ENCODE assay signal across 34 mouse cellular contexts in the genomic region with DNA sequence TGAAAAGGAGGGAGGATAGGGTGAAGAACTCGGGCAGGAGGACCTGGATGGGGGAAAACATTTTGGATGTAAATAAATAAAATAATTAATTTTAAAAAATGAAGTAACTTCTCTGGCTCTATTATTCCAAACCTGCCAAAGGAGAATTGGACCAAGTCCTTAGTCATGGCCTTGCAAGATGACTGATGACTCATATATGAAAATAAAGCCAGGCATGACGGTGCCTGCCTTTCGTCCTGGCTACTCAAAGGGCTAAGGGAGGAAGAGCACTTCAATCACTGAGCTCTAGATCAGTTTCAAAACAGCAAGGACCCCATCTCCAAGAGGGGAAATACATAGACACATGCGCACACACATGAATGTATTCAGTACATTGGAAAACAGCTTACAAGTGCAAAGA.
DNase-seq lines count a peak whose midpoint lies in the region; ATAC-seq lines count a peak whose summit lies in the region.
"Had no signal": no experiment of that assay in that cellular context is flagged by ENCODE, and none has a peak within 500 bp of the region (broad histone marks: within the 10 kb centered on the region; RNA-seq: fewer than 3 reads in every experiment).

No protein-coding gene starts in this region.

- H3K9me3 ChIP-seq in heart, embryonic 11.5 days (replicated peaks; ENCODE audit: control insufficient read depth, low read length): no peaks in the 10 kb centered on the region
- H3K9me3 ChIP-seq in forebrain, embryonic 12.5 days: no peaks in the 10 kb centered on the region
- H3K9me3 ChIP-seq: embryonic facial prominence, embryonic 12.5 days; forebrain, embryonic 10.5 days; hindbrain, embryonic 12.5 days; intestine, embryonic 15.5 days; liver, embryonic 12.5 days; midbrain, embryonic 12.5 days; neural tube, embryonic 13.5 days had no signal

- WGBS in heart, embryonic 11.5 days (ENCODE audit: insufficient replicate concordance): 75% methylated on average over 4 of the region's 4 CpGs
- WGBS in forebrain, embryonic 12.5 days: 87% methylated on average over 4 of the region's 4 CpGs

- DNase-seq in adrenal gland, adult (ENCODE audit: inconsistent age in 2 of 2, low spot score in 1 of 2): peak; percentile 41 to 76
- no peak for DNase-seq in adrenal gland, adult 18-20 months (ENCODE audit: low spot score in 2 of 2)
- DNase-seq in heart, adult 8-10 months (ENCODE audit: low spot score): peak; percentile 19
- DNase-seq in 3T3-L1 (ENCODE audit: low read depth, low spot score): peak; percentile 35
- peak; percentile 35 to 52 for DNase-seq in adrenal gland, postnatal 36 days
- no peak for DNase-seq in thymus, postnatal 14 days
- DNase-seq: cerebellum, adult 8-10 months; cerebellum, postnatal 36 days; embryo, embryonic 11 days; forebrain, postnatal 0 days; gastrocnemius, postnatal 25 days; heart, adult 2 months; heart, postnatal 36 days; kidney, adult 8-10 months; kidney, postnatal 4 days; layer of hippocampus, postnatal 36 days; left cerebral cortex, postnatal 4 days; liver, postnatal 0 days; lung, postnatal 36 days; right cerebral cortex, postnatal 4 days; thymus, adult 2 months; thymus, postnatal 4 days had no signal

- H3K27me3 ChIP-seq in heart, embryonic 11.5 days (ENCODE audit: control insufficient read depth, insufficient read depth, low read length): no peaks in the 10 kb centered on the region
- H3K27me3 ChIP-seq in forebrain, embryonic 12.5 days: no peaks in the 10 kb centered on the region
- H3K27me3 ChIP-seq: embryonic facial prominence, embryonic 12.5 days; hindbrain, embryonic 12.5 days; intestine, embryonic 15.5 days; liver, embryonic 12.5 days; midbrain, embryonic 12.5 days; neural tube, embryonic 13.5 days had no signal

- H3K4me1 ChIP-seq in heart, embryonic 11.5 days (ENCODE audit: control insufficient read depth, insufficient read depth, low read length): peaks cover 3% of the 10 kb centered on the region; the same call in 1 of the 2 replicates
- H3K4me1 ChIP-seq in forebrain, embryonic 12.5 days: peaks cover 11% of the 10 kb centered on the region
- H3K4me1 ChIP-seq: intestine, embryonic 15.5 days; liver, embryonic 12.5 days had no signal

- ATAC-seq in heart, embryonic 11.5 days (replicated peaks; ENCODE audit: insufficient number of reproducible peaks, low FRiP score, low TSS enrichment): no peak
- ATAC-seq in forebrain, embryonic 12.5 days (ENCODE audit: low FRiP score): no peak
- ATAC-seq: forebrain, postnatal 0 days; hindbrain, postnatal 0 days; intestine, embryonic 15.5 days; liver, embryonic 12.5 days; liver, postnatal 0 days had no signal

- no peak overlapping the region for H3K4me3 ChIP-seq in heart, embryonic 11.5 days (ENCODE audit: low read depth, low read length)
- no peak overlapping the region for H3K4me3 ChIP-seq in forebrain, embryonic 12.5 days (replicated peaks)
- H3K4me3 ChIP-seq: embryonic facial prominence, embryonic 12.5 days; forebrain, embryonic 10.5 days; heart, adult 2 months; hindbrain, embryonic 12.5 days; intestine, embryonic 15.5 days; liver, embryonic 12.5 days; midbrain, embryonic 12.5 days; neural tube, embryonic 13.5 days had no signal

- no peak overlapping the region for H3K27ac ChIP-seq in heart, embryonic 11.5 days (ENCODE audit: low read depth, low read length)
- no peak overlapping the region for H3K27ac ChIP-seq in forebrain, embryonic 12.5 days
- H3K27ac ChIP-seq: embryonic facial prominence, embryonic 12.5 days; forebrain, embryonic 10.5 days; heart, adult 2 months; hindbrain, postnatal 0 days; intestine, embryonic 15.5 days; kidney, postnatal 0 days; liver, embryonic 12.5 days had no signal

- H3K4me2 ChIP-seq in heart, embryonic 11.5 days: no peak overlapping the region
- no peak overlapping the region for H3K4me2 ChIP-seq in forebrain, embryonic 12.5 days
- H3K4me2 ChIP-seq: embryonic facial prominence, embryonic 12.5 days; hindbrain, embryonic 12.5 days; intestine, embryonic 15.5 days; liver, embryonic 12.5 days; midbrain, embryonic 12.5 days; neural tube, embryonic 13.5 days had no signal

- H3K9ac ChIP-seq in heart, embryonic 11.5 days (ENCODE audit: low read depth, low read length): no peak overlapping the region
- H3K9ac ChIP-seq in forebrain, embryonic 12.5 days: no peak overlapping the region
- H3K9ac ChIP-seq: embryonic facial prominence, embryonic 12.5 days; forebrain, postnatal 0 days; hindbrain, embryonic 12.5 days; intestine, embryonic 15.5 days; liver, embryonic 12.5 days; liver, postnatal 0 days; midbrain, embryonic 12.5 days; neural tube, embryonic 13.5 days had no signal

- H3K36me3 ChIP-seq in heart, embryonic 11.5 days (ENCODE audit: control insufficient read depth, insufficient read depth, low read length): no peaks in the 10 kb centered on the region
- H3K36me3 ChIP-seq in forebrain, embryonic 12.5 days (replicated peaks): no peaks in the 10 kb centered on the region
- H3K36me3 ChIP-seq: embryonic facial prominence, embryonic 12.5 days; forebrain, embryonic 10.5 days; G1E; hindbrain, embryonic 12.5 days; intestine, embryonic 15.5 days; liver, embryonic 12.5 days; midbrain, embryonic 12.5 days; neural tube, embryonic 13.5 days had no signal

Comparison
In these comparisons a context has a peak if more than half of its experiments do, and no peak if none do; other contexts are left out.
1. DNase-seq: peak in adrenal gland, adult (2 of 2), heart, adult 8-10 months (single experiment), 3T3-L1 (single experiment) and adrenal gland, postnatal 36 days (2 of 2); none in adrenal gland, adult 18-20 months (0 of 2) and thymus, postnatal 14 days (single experiment).